Mouse (Mus musculus) CH12.LX (cell line): ENCODE data around the gene Cldn16. TPM values are rescaled to one million over a fixed set of nuclear protein-coding genes. Genes with fewer than 3 reads are reported as not detected.

Source experiments
- DNase-seq: peaks from one replicate; pipeline ENCODE4 v3.0.0-alpha.2; 2013; ENCODE audit errors: extremely low read depth
- H3K27ac ChIP-seq: 2 replicates; pipeline ENCODE4 v1.5.1; 2012; ENCODE audit warnings: low read depth, mild to moderate bottlenecking, control low read depth, moderate library complexity; ENCODE audit not compliant: insufficient read depth
- H3K27me3 ChIP-seq: replicated peaks from 2 replicates; pipeline ENCODE3; 2012; ENCODE audit warnings: inconsistent platforms
- H3K36me3 ChIP-seq, 2 experiments: replicated peaks in 1 of 2; 2 replicates each; pipeline versions ENCODE3 to v1.6.1; 2012; ENCODE audit warnings: inconsistent platforms in 1 of 2, low read length in 1 of 2, mild to moderate bottlenecking in 1 of 2, mixed read lengths in 1 of 2, moderate library complexity in 1 of 2; ENCODE audit not compliant: control insufficient read depth in 1 of 2, insufficient read depth in 1 of 2
- H3K4me1 ChIP-seq, 2 experiments: 2 replicates each; pipeline ENCODE4 v1.6.1; 2012; ENCODE audit warnings: inconsistent platforms in 1 of 2, moderate library complexity in 1 of 2; ENCODE audit not compliant: insufficient read depth in 2 of 2, control insufficient read depth in 1 of 2
- H3K4me2 ChIP-seq: 2 replicates; pipeline ENCODE4 v1.6.1; 2012; ENCODE audit warnings: low read depth, mild to moderate bottlenecking, control low read depth; ENCODE audit not compliant: poor library complexity, insufficient read depth, severe bottlenecking
- H3K4me3 ChIP-seq, 3 experiments: fragments of 150-350 bp in 1 of 3; sonication (generic) in 1 of 3; replicated peaks in 1 of 3; 2 replicates each; pipeline versions ENCODE3 to v1.5.1; 2011 to 2012; ENCODE audit warnings: low read depth in 2 of 3, low read length in 2 of 3, mild to moderate bottlenecking in 2 of 3, moderate library complexity in 2 of 3, control low read depth in 1 of 3, improper control_type of control experiment in 1 of 3, inconsistent platforms in 1 of 3, mixed read lengths in 1 of 3; ENCODE audit not compliant: poor library complexity in 1 of 3
- H3K79me2 ChIP-seq: replicated peaks from 2 replicates; pipeline ENCODE4 v1.6.1; 2012; ENCODE audit warnings: mild to moderate bottlenecking, moderate library complexity; ENCODE audit not compliant: control insufficient read depth, poor library complexity, insufficient read depth, severe bottlenecking; ENCODE audit errors: extremely low read depth
- H3K9ac ChIP-seq: 2 replicates; pipeline ENCODE4 v1.6.1; 2012; ENCODE audit warnings: low read depth, mild to moderate bottlenecking, control low read depth, moderate library complexity; ENCODE audit not compliant: insufficient read depth
- H3K9me3 ChIP-seq: replicated peaks from 2 replicates; pipeline ENCODE3; 2012; ENCODE audit warnings: low read length, inconsistent platforms, mixed read lengths
- BHLHE40 ChIP-seq: IDR thresholded peaks from 2 replicates; pipeline ENCODE4 v1.6.1; 2011; ENCODE audit warnings: mild to moderate bottlenecking, low read depth, low read length, improper control_type of control experiment
- CHD1 ChIP-seq: IDR thresholded peaks from 2 replicates; pipeline ENCODE4 v1.6.1; 2012; ENCODE audit warnings: low read depth, low read length, improper control_type of control experiment, inconsistent platforms
- CTCF ChIP-seq, 2 experiments: IDR thresholded peaks in 1 of 2; conservative IDR thresholded peaks in 1 of 2; 2 replicates each; pipeline ENCODE4 v1.5.1; 2011 to 2012; ENCODE audit warnings: low read depth in 2 of 2, low read length in 2 of 2, improper control_type of control experiment in 1 of 2, inconsistent platforms in 1 of 2, mild to moderate bottlenecking in 1 of 2, moderate library complexity in 1 of 2
- E2F4 ChIP-seq: IDR thresholded peaks from 2 replicates; pipeline ENCODE4 v1.6.1; 2011; ENCODE audit warnings: low read depth, low read length, improper control_type of control experiment; ENCODE audit not compliant: insufficient replicate concordance
- EP300 ChIP-seq: IDR thresholded peaks from 2 replicates; pipeline ENCODE4 v1.6.1; 2011; ENCODE audit warnings: low read length, improper control_type of control experiment
- ETS1 ChIP-seq: conservative IDR thresholded peaks from 2 replicates; pipeline ENCODE4 v1.6.1; 2012; ENCODE audit warnings: low read depth, mild to moderate bottlenecking, inconsistent platforms, low read length, improper control_type of control experiment, moderate library complexity
- GABPA ChIP-seq: IDR thresholded peaks from 2 replicates; pipeline ENCODE4 v1.6.1; 2012; ENCODE audit warnings: low read depth, low read length, improper control_type of control experiment, inconsistent platforms; ENCODE audit not compliant: insufficient replicate concordance
- HCFC1 ChIP-seq: IDR thresholded peaks from 2 replicates; pipeline ENCODE4 v1.6.1; 2012; ENCODE audit warnings: low read depth, mild to moderate bottlenecking, inconsistent platforms, low read length, improper control_type of control experiment
- IRF4 ChIP-seq: IDR thresholded peaks from 2 replicates; pipeline ENCODE4 v1.6.1; 2014; ENCODE audit warnings: low read depth, mild to moderate bottlenecking, inconsistent platforms, low read length, improper control_type of control experiment
- JUN ChIP-seq: IDR thresholded peaks from 2 replicates; pipeline ENCODE4 v1.6.1; 2011; ENCODE audit warnings: low read depth, mild to moderate bottlenecking, low read length, improper control_type of control experiment, moderate library complexity; ENCODE audit not compliant: insufficient read depth
- JUND ChIP-seq: conservative IDR thresholded peaks from 2 replicates; pipeline ENCODE4 v1.6.1; 2011; ENCODE audit warnings: low read depth, low read length, improper control_type of control experiment
- KAT2A ChIP-seq: IDR thresholded peaks from 2 replicates; pipeline ENCODE4 v1.6.1; 2012; ENCODE audit warnings: low read length, improper control_type of control experiment, inconsistent platforms; ENCODE audit not compliant: insufficient replicate concordance
- MAFK ChIP-seq: IDR thresholded peaks from 2 replicates; pipeline ENCODE4 v1.6.1; 2011; ENCODE audit warnings: low read length, improper control_type of control experiment; ENCODE audit not compliant: insufficient replicate concordance
- MEF2A ChIP-seq: IDR thresholded peaks from 2 replicates; pipeline ENCODE4 v1.6.1; 2014; ENCODE audit warnings: low read depth, mild to moderate bottlenecking, inconsistent platforms, low read length, improper control_type of control experiment, borderline replicate concordance
- MYC ChIP-seq: IDR thresholded peaks from 2 replicates; pipeline ENCODE4 v1.6.1; 2011; ENCODE audit warnings: low read depth, mild to moderate bottlenecking, improper control_type of control experiment, low read length
- NELFE ChIP-seq: IDR thresholded peaks from 2 replicates; pipeline ENCODE4 v1.6.1; 2011; ENCODE audit warnings: low read depth, low read length, improper control_type of control experiment
- NRF1 ChIP-seq: IDR thresholded peaks from 2 replicates; pipeline ENCODE4 v1.6.1; 2014; ENCODE audit warnings: low read depth, mild to moderate bottlenecking, inconsistent platforms, low read length, improper control_type of control experiment, moderate library complexity
- PAX5 ChIP-seq: IDR thresholded peaks from 2 replicates; pipeline ENCODE4 v1.6.1; 2012; ENCODE audit warnings: low read length, inconsistent platforms, mixed read lengths
- POLR2A ChIP-seq: IDR thresholded peaks from 2 replicates; pipeline ENCODE4 v1.6.1; 2011; ENCODE audit warnings: low read depth, mild to moderate bottlenecking, improper control_type of control experiment, low read length
- POLR2AphosphoS2 ChIP-seq: IDR thresholded peaks from 2 replicates; pipeline ENCODE4 v1.6.1; 2011; ENCODE audit warnings: low read depth, low read length, improper control_type of control experiment
- RAD21 ChIP-seq: IDR thresholded peaks from 2 replicates; pipeline ENCODE4 v1.6.1; 2011; ENCODE audit warnings: low read depth, mild to moderate bottlenecking, low read length, improper control_type of control experiment, moderate library complexity
- RCOR1 ChIP-seq: conservative IDR thresholded peaks from 2 replicates; pipeline ENCODE4 v1.6.1; 2012; ENCODE audit warnings: low read depth, mild to moderate bottlenecking, inconsistent platforms, low read length, improper control_type of control experiment
- SIN3A ChIP-seq: IDR thresholded peaks from 2 replicates; pipeline ENCODE4 v1.6.1; 2012; ENCODE audit warnings: low read length, improper control_type of control experiment, inconsistent platforms
- SMC3 ChIP-seq: IDR thresholded peaks from 2 replicates; pipeline ENCODE4 v1.6.1; 2011; ENCODE audit warnings: low read depth, low read length, improper control_type of control experiment
- TBP ChIP-seq: conservative IDR thresholded peaks from 2 replicates; pipeline ENCODE4 v1.6.1; 2011; ENCODE audit warnings: low read depth, low read length, improper control_type of control experiment
- TCF12 ChIP-seq: IDR thresholded peaks from 2 replicates; pipeline ENCODE4 v1.6.1; 2014; ENCODE audit warnings: low read depth, mild to moderate bottlenecking, inconsistent platforms, low read length, improper control_type of control experiment
- UBTF ChIP-seq: IDR thresholded peaks from 2 replicates; pipeline ENCODE4 v1.6.1; 2012; ENCODE audit warnings: low read depth, mild to moderate bottlenecking, inconsistent platforms, low read length, improper control_type of control experiment, moderate library complexity
- USF1 ChIP-seq: IDR thresholded peaks from 2 replicates; pipeline ENCODE4 v1.6.1; 2014; ENCODE audit warnings: low read depth, mild to moderate bottlenecking, inconsistent platforms, low read length, improper control_type of control experiment
- USF2 ChIP-seq: conservative IDR thresholded peaks from 2 replicates; pipeline ENCODE4 v1.6.1; 2011; ENCODE audit warnings: low read depth, low read length, improper control_type of control experiment
- ZC3H11A ChIP-seq: IDR thresholded peaks from 2 replicates; pipeline ENCODE4 v1.6.1; 2012; ENCODE audit warnings: low read depth, mild to moderate bottlenecking, inconsistent platforms, low read length, improper control_type of control experiment
- ZKSCAN1 ChIP-seq: IDR thresholded peaks from 2 replicates; pipeline ENCODE4 v1.6.1; 2012; ENCODE audit warnings: low read depth, inconsistent platforms, low read length, improper control_type of control experiment, borderline replicate concordance
- ZMIZ1 ChIP-seq: IDR thresholded peaks from 2 replicates; pipeline ENCODE4 v1.6.1; 2012; ENCODE audit warnings: low read depth, mild to moderate bottlenecking, inconsistent platforms, low read length, improper control_type of control experiment
- ZNF384 ChIP-seq: IDR thresholded peaks from 2 replicates; pipeline ENCODE4 v1.6.1; 2012; ENCODE audit warnings: low read depth, low read length, improper control_type of control experiment, inconsistent platforms
- dilution Hi-C: fragments of 300-500 bp; cut with MboI; formaldehyde crosslinking; loops from 2 replicates; pipeline ENCODE4 v1.14.3; 2020; ENCODE audit warnings: low sequenced_read_pairs; ENCODE audit not compliant: extremely low pct_unique_long_range_greater_than_20kb, extremely low pct_ligation_motif_present
- in situ Hi-C: fragments of 300-500 bp; cut with MboI; formaldehyde crosslinking; loops from 3 replicates; pipeline ENCODE4 v1.14.3; 2019; ENCODE audit warnings: low sequenced_read_pairs, low pct_ligation_motif_present, low pct_unique_long_range_greater_than_20kb, mixed read lengths
- polyA plus RNA-seq: library from polyadenylated mRNA; unstranded; fragments of >175 nt; gene quantifications from 2 replicates; pipeline ENCODE4 v1.2.1, GENCODE M21; 2012; ENCODE audit warnings: low read depth; ENCODE audit not compliant: insufficient read length
- total RNA-seq, 2 experiments: library from RNA; depleted of rRNA; stranded (reverse); fragments of 300-350 nt in 1 of 2; fragments of >200 nt in 1 of 2; gene quantifications; 2 replicates each; pipeline ENCODE4 v1.2.3; 2012 to 2014

Gene Cldn16
- total and polyA plus RNA-seq, 3 experiments: not detected

GRCm38 (mm10) chr16:26454163-26454562 lies 8.8 kb upstream of the Cldn16 start:
- dilution Hi-C loops: no loop called here
- DNase-seq: no peak
- no peak overlapping the region for H3K27ac ChIP-seq
- no peaks in the 10 kb centered on the region for H3K36me3 ChIP-seq
- H3K4me1 ChIP-seq: peaks cover 2 to 20% of the 10 kb centered on the region in 2 experiments; a peak in 3 of 4 replicates
- no peaks in the 10 kb centered on the region for H3K27me3 ChIP-seq
- no peak overlapping the region for H3K4me2 ChIP-seq
- no peak overlapping the region for H3K9ac ChIP-seq
- TF ChIP-seq ZC3H11A: no peak
- TF ChIP-seq TCF12: no peak
- TF ChIP-seq MEF2A: no peak
- TF ChIP-seq CTCF (conservative IDR thresholded peaks at IDR 0.05 in 1 of 2, IDR thresholded peaks at IDR 0.05 in 1 of 2; ENCODE audit: low read depth in 2 of 2, low read length in 2 of 2): no peak
- TF ChIP-seq TBP: no peak
- TF ChIP-seq IRF4: no peak
- TF ChIP-seq SIN3A: no peak
- TF ChIP-seq, all 38 proteins: peak for 0
- H3K79me2 ChIP-seq: no peaks in the 10 kb centered on the region
- in situ Hi-C loops: no loop called here
- no peak overlapping the region for H3K4me3 ChIP-seq
- H3K9me3 ChIP-seq: no peaks in the 10 kb centered on the region

DNA sequence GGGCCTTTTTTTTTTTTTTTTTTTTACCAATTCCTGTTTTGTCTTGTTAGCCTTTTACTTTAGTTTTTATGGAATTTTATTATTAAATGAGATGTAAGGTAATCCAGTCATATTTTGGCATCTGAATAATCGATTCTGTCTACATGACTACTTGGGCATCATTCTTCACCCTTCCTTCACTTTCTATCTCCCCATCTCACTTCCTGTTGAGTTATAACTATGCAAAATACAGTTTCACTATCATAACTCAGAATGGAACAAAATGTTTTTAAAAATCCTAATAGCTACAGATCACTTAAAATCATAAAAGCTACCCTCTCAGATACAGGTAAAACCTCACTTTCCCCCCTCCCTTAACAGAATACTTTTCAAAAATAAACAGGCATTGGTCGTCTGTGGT lies 6.8 kb upstream of the Cldn16 start:
- Histone ChIP-seq H3K4me2 (no peak overlapping the region; the same call in 1 of the 2 replicates), H3K9ac (no peak overlapping the region), H3K4me3 (no peak overlapping the region), H3K27me3 (no peaks in the 10 kb centered on the region), H3K27ac (no peak overlapping the region), H3K9me3 (no peaks in the 10 kb centered on the region), H3K36me3 (no peaks in the 10 kb centered on the region), H3K4me1 (peaks cover 2 to 20% of the 10 kb centered on the region in 2 experiments; a peak in 3 of 4 replicates), H3K79me2 (no peaks in the 10 kb centered on the region)
- DNase-seq: peak; percentile 30
- dilution Hi-C loops (no loop called here), in situ Hi-C loops (no loop called here)
- TF ChIP-seq POLR2A: no peak
- TF ChIP-seq USF2: no peak
- TF ChIP-seq MYC: no peak
- TF ChIP-seq EP300: peak; percentile 89
- no peak for TF ChIP-seq POLR2AphosphoS2
- TF ChIP-seq SMC3: no peak
- TF ChIP-seq JUND: peak; percentile 43; the same call in 1 of the 2 replicates
- no peak for TF ChIP-seq RCOR1
- TF ChIP-seq NELFE: no peak
- no peak for TF ChIP-seq JUN
- no peak for TF ChIP-seq KAT2A
- TF ChIP-seq USF1: no peak
- TF ChIP-seq ZC3H11A: no peak
- no peak for TF ChIP-seq HCFC1
- TF ChIP-seq SIN3A: no peak
- TF ChIP-seq RAD21: no peak
- TF ChIP-seq MEF2A: no peak
- no peak for TF ChIP-seq ZMIZ1
- TF ChIP-seq ETS1: no peak
- TF ChIP-seq UBTF: no peak
- no peak for TF ChIP-seq PAX5
- 0 out of 2 replicates have a peak, but pooled peaks have one; percentile 7 for TF ChIP-seq ZNF384
- no peak for TF ChIP-seq TBP
- no peak for TF ChIP-seq CHD1
- no peak for TF ChIP-seq ZKSCAN1
- TF ChIP-seq BHLHE40: no peak
- TF ChIP-seq GABPA: no peak
- TF ChIP-seq MAFK: 0 out of 2 replicates have a peak, but pooled peaks have one; percentile 32
- no peak for TF ChIP-seq NRF1
- TF ChIP-seq E2F4: no peak
